Mouse (Mus musculus) ES-E14 (cell line): ENCODE data around the gene Gucy2d. TPM values are rescaled to one million over a fixed set of nuclear protein-coding genes. Genes with fewer than 3 reads are reported as not detected.

Source experiments
- DNase-seq: peaks from one replicate; pipeline ENCODE4 v3.0.0-alpha.2; 2013; ENCODE audit warnings: low read depth, low spot score
- H3K27ac ChIP-seq: 2 replicates; pipeline ENCODE4 v1.5.1; 2012; ENCODE audit warnings: low read depth, mild to moderate bottlenecking, low read length, moderate library complexity, mixed read lengths; ENCODE audit not compliant: poor library complexity, insufficient read depth, severe bottlenecking
- H3K36me3 ChIP-seq: 2 replicates; pipeline ENCODE4 v1.6.1; 2012; ENCODE audit warnings: mild to moderate bottlenecking, low read length, moderate library complexity, mixed read lengths; ENCODE audit not compliant: control insufficient read depth, poor library complexity, insufficient read depth, severe bottlenecking
- H3K4me1 ChIP-seq, 2 experiments: fragments of 150-350 bp in 1 of 2; sonication (generic) in 1 of 2; 2 replicates each; pipeline ENCODE4 v1.6.1; 2012; ENCODE audit warnings: low read length in 2 of 2, mild to moderate bottlenecking in 1 of 2, mixed read lengths in 1 of 2; ENCODE audit not compliant: control insufficient read depth in 2 of 2, insufficient read depth in 2 of 2, poor library complexity in 1 of 2
- H3K4me3 ChIP-seq, 2 experiments: fragments of 150-350 bp in 1 of 2; sonication (generic) in 1 of 2; 2 replicates each; pipeline ENCODE4 v1.5.1; 2012; ENCODE audit warnings: low read length in 2 of 2, low read depth in 1 of 2, mild to moderate bottlenecking in 1 of 2, mixed read lengths in 1 of 2; ENCODE audit not compliant: insufficient read depth in 1 of 2, poor library complexity in 1 of 2, severe bottlenecking in 1 of 2
- H3K9ac ChIP-seq: 2 replicates; pipeline ENCODE4 v1.6.1; 2012; ENCODE audit warnings: low read depth, mild to moderate bottlenecking, low read length, mixed read lengths; ENCODE audit not compliant: poor library complexity, insufficient read depth, severe bottlenecking
- H3K9me3 ChIP-seq: fragments of 150-350 bp; sonication (generic); 2 replicates; pipeline ENCODE4 v1.6.1; 2012; ENCODE audit warnings: low read depth, mild to moderate bottlenecking, low read length; ENCODE audit not compliant: control insufficient read depth, insufficient read depth
- CHD2 ChIP-seq: IDR thresholded peaks from 2 replicates; pipeline ENCODE4 v1.6.1; 2014; ENCODE audit warnings: mild to moderate bottlenecking, low read depth, low read length, inconsistent platforms
- HCFC1 ChIP-seq: IDR thresholded peaks from 2 replicates; pipeline ENCODE4 v1.6.1; 2012; ENCODE audit warnings: low read length, inconsistent platforms, borderline replicate concordance; ENCODE audit not compliant: insufficient read depth
- MAFK ChIP-seq: IDR thresholded peaks from 2 replicates; pipeline ENCODE4 v1.6.1; 2014; ENCODE audit warnings: mild to moderate bottlenecking, low read depth, low read length, inconsistent platforms; ENCODE audit not compliant: insufficient read depth
- ZC3H11A ChIP-seq: IDR thresholded peaks from 2 replicates; pipeline ENCODE4 v1.6.1; 2012; ENCODE audit warnings: low read depth, mild to moderate bottlenecking, inconsistent platforms, low read length, borderline replicate concordance
- ZNF384 ChIP-seq: IDR thresholded peaks from 2 replicates; pipeline ENCODE4 v1.6.1; 2012; ENCODE audit warnings: low read depth, low read length, inconsistent platforms
- in situ Hi-C, 2 experiments: fragments of 600-800 bp; cut with MboI; formaldehyde crosslinking; loops; one replicate each; pipeline ENCODE4 v1.15.1; 2025; ENCODE audit warnings: low sequenced_read_pairs in 2 of 2, inconsistent platforms in 1 of 2; ENCODE audit not compliant: unreplicated experiment in 2 of 2
- total RNA-seq: library from RNA; depleted of rRNA; stranded (reverse); fragments of 300-350 nt; gene quantifications from 2 replicates; pipeline ENCODE4 v1.2.3, GENCODE M21; 2012

Gucy2d gene
- total RNA-seq, 1 experiment = not detected

DNA sequence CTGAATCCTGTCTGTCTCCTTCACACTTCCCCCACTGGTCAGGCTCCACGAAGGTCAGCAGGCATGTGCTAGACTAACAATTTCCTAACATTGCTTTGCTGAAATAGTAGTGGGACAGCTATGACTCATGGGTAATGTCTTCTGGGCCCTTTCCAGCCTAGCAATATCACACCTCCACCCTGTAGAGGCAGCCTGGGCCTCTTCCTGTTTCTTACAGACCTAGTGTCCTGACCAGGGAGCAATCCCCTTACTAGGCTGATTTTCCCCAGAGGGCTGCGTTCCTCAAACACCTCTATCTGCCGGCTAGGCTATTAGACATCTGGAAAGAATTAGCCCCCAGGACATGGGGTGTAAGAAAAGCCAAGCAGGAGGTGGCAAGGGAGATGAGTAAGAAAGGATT is 24.7 kb upstream of the Gucy2d start:
- no peak overlapping the region for H3K4me3 ChIP-seq
- in situ Hi-C loops = no loop called here

DNA sequence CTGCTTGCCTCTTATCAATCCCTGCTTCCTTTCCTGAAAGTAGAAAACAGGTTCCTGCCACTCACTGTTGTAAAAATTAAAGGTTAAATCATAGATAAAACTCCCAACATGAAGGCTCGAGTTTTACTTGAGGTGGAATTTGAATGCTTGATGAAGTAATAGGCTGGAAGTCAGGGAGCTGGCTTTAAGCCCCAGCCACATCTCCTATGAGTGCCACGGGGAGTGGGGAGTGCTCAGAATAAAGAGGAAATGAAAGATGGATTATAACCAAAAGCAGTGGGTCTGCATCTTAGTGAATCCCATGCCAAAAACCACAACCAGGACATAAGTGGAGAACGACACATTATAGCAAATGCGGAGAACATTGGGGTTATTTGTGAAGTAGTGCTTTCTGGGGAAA is 24.2 kb upstream of the Gucy2d start:
- H3K9ac ChIP-seq = no peak overlapping the region
- no peak for DNase-seq
- no peak overlapping the region for H3K27ac ChIP-seq
- no peak overlapping the region for H3K4me3 ChIP-seq
- in situ Hi-C loops = no loop called here
- no peaks in the 10 kb centered on the region for H3K4me1 ChIP-seq
- no peaks in the 10 kb centered on the region for H3K36me3 ChIP-seq
- H3K9me3 ChIP-seq = no peaks in the 10 kb centered on the region
- TF ChIP-seq MAFK (no peak), CHD2 (no peak), ZC3H11A (no peak), ZNF384 (no peak), HCFC1 (no peak)

More for the DNA sequence above, 24.7 kb upstream of the Gucy2d start:
- Histone ChIP-seq H3K27ac (no peak overlapping the region), H3K9me3 (no peaks in the 10 kb centered on the region), H3K36me3 (no peaks in the 10 kb centered on the region), H3K9ac (no peak overlapping the region), H3K4me1 (no peaks in the 10 kb centered on the region)
- TF ChIP-seq CHD2 = no peak
- TF ChIP-seq ZC3H11A = no peak
- TF ChIP-seq ZNF384 = no peak
- no peak for TF ChIP-seq MAFK
- no peak for TF ChIP-seq HCFC1
- no peak for DNase-seq

DNA sequence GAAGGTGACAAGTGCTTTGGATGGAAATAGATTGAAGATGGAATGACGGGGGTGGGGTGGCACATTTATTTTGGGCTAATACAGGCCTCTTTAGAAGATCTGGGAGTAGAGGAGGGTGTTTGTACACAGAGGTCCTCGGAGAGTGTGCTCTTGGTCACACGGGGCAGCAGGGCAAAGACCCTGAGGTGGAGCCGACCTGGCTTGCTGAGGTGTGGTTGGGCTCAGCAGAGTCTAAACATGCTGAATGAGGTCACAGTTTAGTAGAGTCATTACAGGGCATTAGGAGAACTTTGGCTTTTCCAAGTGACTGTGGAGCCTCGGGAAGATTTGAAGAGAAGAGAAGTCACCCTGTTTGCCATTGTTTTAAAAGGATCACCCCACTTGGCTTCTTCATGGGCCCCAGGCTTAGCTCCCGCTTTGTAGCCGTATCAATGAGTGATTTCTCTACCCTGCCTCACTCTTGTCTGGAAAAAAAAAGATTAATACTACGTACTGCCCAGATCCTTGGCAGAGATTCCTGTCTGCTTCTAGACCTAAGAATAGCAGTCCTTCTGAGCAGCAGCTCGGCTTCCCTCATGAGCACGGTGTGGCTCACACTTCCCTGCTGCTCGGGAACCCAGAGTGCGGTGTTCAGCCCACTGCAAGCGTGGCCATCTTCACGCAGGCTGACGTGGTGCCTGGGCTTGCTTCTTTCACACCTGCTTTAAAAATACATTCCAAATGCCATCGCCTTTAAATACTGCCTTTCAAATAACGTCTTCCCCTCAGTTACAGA is 22.0 kb upstream of the Gucy2d start:
- Histone ChIP-seq H3K4me1 (no peaks in the 10 kb centered on the region), H3K27ac (no peak overlapping the region), H3K4me3 (no peak overlapping the region), H3K36me3 (no peaks in the 10 kb centered on the region), H3K9ac (no peak overlapping the region), H3K9me3 (no peaks in the 10 kb centered on the region)
- TF ChIP-seq ZC3H11A = no peak
- TF ChIP-seq ZNF384 = no peak
- TF ChIP-seq HCFC1 = no peak
- no peak for TF ChIP-seq MAFK
- no peak for TF ChIP-seq CHD2
- in situ Hi-C loops = no loop called here
- DNase-seq = no peak

DNA sequence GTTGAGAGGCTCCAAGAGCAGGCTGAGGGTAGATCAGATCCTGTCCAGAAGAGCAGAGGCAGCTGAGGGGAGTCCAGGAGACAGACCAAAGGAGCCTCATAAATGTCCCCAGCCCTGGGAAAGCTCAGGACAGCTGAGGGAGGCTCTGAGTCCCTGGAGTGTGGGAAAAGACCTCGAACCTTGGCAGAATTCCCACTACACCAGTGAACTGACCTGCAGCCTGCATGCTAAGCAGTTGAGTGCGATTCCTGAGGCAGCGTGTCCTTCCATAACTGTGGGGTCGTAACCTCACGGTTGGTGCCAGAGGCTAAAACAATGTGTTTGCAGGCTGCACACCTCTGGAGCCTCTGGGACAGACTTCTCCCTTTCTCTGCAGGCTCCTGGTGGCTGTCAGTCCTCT is 20.9 kb upstream of the Gucy2d start:
- no peaks in the 10 kb centered on the region for H3K36me3 ChIP-seq
- H3K4me1 ChIP-seq = peaks cover 0 to 4% of the 10 kb centered on the region in 2 experiments; a peak in 1 of 4 replicates
- no peak for DNase-seq
- no peak overlapping the region for H3K27ac ChIP-seq
- in situ Hi-C loops = no loop called here
- no peaks in the 10 kb centered on the region for H3K9me3 ChIP-seq
- H3K9ac ChIP-seq = no peak overlapping the region
- no peak overlapping the region for H3K4me3 ChIP-seq
- TF ChIP-seq ZNF384 (no peak), HCFC1 (no peak), MAFK (no peak), ZC3H11A (no peak), CHD2 (no peak)
